Mouse (Mus musculus): Measurements from ENCODE around the gene Msmb.

DNA sequence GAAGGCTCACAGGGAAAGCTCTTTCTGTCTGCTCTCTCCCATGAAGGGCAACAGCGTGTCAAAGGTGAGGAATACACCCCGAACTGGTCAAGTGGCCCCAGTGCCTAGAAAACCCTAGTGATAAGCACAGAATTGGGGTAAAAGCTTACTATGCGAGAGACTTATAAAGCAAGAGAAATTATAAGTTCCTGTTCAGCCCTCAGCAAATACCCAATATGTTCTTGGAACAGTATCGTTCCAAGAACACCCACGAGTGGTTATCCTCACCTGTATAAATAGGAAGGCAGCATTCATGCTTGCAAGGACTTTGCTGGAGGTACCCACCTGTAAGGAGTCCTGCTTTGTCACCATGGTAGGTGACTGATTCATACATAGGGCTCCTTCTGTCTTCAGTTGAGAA is at the start of gene Msmb:
- TF ChIP-seq CTCF (IDR thresholded peaks at IDR 0.05; ENCODE audit: low read depth) (no peak), EP300 (IDR thresholded peaks at IDR 0.05; ENCODE audit: low read depth) (no peak)

All from liver, postnatal 0 days (tissue).